Comparison of ENCODE assay signal across 16 mouse cellular contexts in the genomic region with DNA sequence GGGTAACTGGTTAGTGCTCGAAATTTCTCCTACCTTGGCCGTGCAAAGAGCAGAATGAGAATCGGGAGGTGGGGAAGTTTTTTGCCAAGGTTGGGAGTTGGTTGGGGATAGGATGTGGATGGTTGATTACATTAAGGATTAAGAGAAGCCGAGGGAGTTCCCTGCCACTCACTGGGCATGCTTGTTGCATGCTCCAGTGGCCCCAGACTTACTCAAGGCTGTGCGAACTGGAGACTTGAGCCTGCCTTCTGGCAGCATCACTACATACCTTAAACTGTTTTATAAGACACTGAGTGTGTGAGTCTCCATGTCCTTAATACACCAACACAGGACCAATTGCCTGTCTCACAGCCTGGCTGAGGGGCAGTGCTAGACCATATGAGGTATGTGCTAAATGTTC.
"Had no signal": no experiment of that assay in that cellular context is flagged by ENCODE, and none has a peak within 500 bp of the region (broad histone marks: within the 10 kb centered on the region; RNA-seq: fewer than 3 reads in every experiment).

No protein-coding gene starts in this region.

- H3K9me3 ChIP-seq: neural tube, embryonic 13.5 days; neural tube, embryonic 15.5 days; stomach, embryonic 15.5 days had no signal

- H3K27me3 ChIP-seq: neural tube, embryonic 13.5 days; neural tube, embryonic 15.5 days; stomach, embryonic 15.5 days had no signal

- H3K4me2 ChIP-seq: neural tube, embryonic 13.5 days; neural tube, embryonic 15.5 days; stomach, embryonic 15.5 days had no signal

- H3K9ac ChIP-seq: neural tube, embryonic 13.5 days; neural tube, embryonic 15.5 days; stomach, embryonic 15.5 days had no signal

- H3K36me3 ChIP-seq: neural tube, embryonic 13.5 days; neural tube, embryonic 15.5 days; stomach, embryonic 15.5 days had no signal

- H3K4me1 ChIP-seq: neural tube, embryonic 13.5 days; neural tube, embryonic 15.5 days; stomach, embryonic 15.5 days had no signal

- H3K27ac ChIP-seq: neural tube, embryonic 13.5 days; neural tube, embryonic 15.5 days; stomach, embryonic 15.5 days; stomach, postnatal 0 days had no signal

- H3K4me3 ChIP-seq: neural tube, embryonic 13.5 days; neural tube, embryonic 15.5 days; stomach, embryonic 15.5 days had no signal

- DNase-seq: retina, postnatal 1 day; right cerebral cortex, adult 18-20 months; right cerebral cortex, postnatal 14 days; right cerebral cortex, postnatal 25 days; right cerebral cortex, postnatal 4 days; spleen, adult 18-20 months; thymus, adult 18-20 months; thymus, adult 2 months; thymus, postnatal 14 days; thymus, postnatal 25 days; thymus, postnatal 36 days; thymus, postnatal 4 days had no signal
